Mouse (Mus musculus) lung, adult 2 months (tissue): ENCODE data around the gene Ank.

ENCODE experiments used
- CTCF ChIP-seq: fragments of 200-500 bp; IDR thresholded peaks from 2 replicates; pipeline ENCODE4 v1.5.1; 2011; ENCODE audit warnings: mild to moderate bottlenecking, low read length, control low read depth; ENCODE audit not compliant: insufficient read depth
- POLR2A ChIP-seq: fragments of 200-500 bp; IDR thresholded peaks from 2 replicates; pipeline ENCODE4 v1.6.1; 2011; ENCODE audit warnings: low read depth, mild to moderate bottlenecking, control low read depth, low read length, borderline replicate concordance; ENCODE audit errors: extremely low read depth

DNA sequence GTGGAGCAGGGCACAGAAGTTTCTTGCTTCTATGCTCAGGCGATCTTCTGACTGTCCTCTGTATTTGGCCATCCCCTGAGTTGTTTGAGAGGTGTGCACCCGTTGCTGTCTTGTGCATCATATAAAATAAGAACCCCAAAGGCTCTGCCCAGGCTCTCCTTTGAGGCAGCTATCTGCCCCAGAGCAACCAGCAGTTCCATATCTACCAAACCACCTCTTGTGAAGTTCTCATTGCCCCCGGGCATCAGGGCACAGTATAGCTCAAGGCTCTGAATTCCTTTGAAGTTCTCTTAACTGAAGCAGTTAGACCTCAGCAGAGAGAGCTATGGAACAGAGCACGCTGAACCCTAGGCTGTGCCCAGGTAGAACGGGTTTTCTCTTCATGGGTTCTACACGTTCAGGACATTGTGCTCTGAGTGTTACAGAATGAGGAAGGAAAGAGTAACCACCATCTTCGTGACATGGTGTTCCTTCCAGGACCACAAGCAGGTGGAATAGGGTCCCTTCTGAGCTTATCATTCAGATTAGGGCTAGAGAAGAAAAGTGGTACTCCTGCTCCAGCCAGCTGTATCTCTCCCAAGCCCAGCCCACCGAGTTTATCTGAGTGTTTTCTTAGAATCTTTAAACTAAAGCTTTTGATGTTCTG lies 25.1 kb downstream of the Ank start:
- TF ChIP-seq CTCF (no peak), POLR2A (no peak)
